Mouse (Mus musculus): ENCODE measurements around the gene Asgr2. TPM values are rescaled to one million over a fixed set of nuclear protein-coding genes. Genes with fewer than 3 reads are reported as not detected.

Asgr2 gene
- polyA plus RNA-seq, 1 experiment, result not detected

- no peak overlapping the region for H3K27ac ChIP-seq (ENCODE audit: insufficient read depth, low read depth, low read length)
- no peak overlapping the region for H3K4me3 ChIP-seq (ENCODE audit: insufficient read depth, low read depth, low read length)
- TF ChIP-seq POLR2A (IDR thresholded peaks at IDR 0.05; ENCODE audit: insufficient read depth, low read depth, low read length) (no peak), CTCF (IDR thresholded peaks at IDR 0.05; ENCODE audit: insufficient read depth, low read depth, low read length) (no peak)
- WGBS, result 73% methylated on average over 6 of the region's 6 CpGs
- H3K4me1 ChIP-seq (ENCODE audit: control insufficient read depth, insufficient read depth, low read length), result no peaks in the 10 kb centered on the region
These were observed 13.3 kb upstream of the Asgr2 start for GRCm38 (mm10) chr11:70079175-70079574.

GRCm38 (mm10) chr11:70079928-70080327, 12.5 kb upstream of the Asgr2 start:
- TF ChIP-seq CTCF (IDR thresholded peaks at IDR 0.05; ENCODE audit: insufficient read depth, low read depth, low read length) (no peak), POLR2A (IDR thresholded peaks at IDR 0.05; ENCODE audit: insufficient read depth, low read depth, low read length) (no peak)
- H3K4me1 ChIP-seq (ENCODE audit: control insufficient read depth, insufficient read depth, low read length), result no peaks in the 10 kb centered on the region
- H3K4me3 ChIP-seq (ENCODE audit: insufficient read depth, low read depth, low read length), result no peak overlapping the region
- 64% methylated on average over 7 of the region's 7 CpGs for WGBS
- H3K27ac ChIP-seq (ENCODE audit: insufficient read depth, low read depth, low read length), result no peak overlapping the region

GRCm38 (mm10) chr11:70080803-70081590, 11.4 kb upstream of the Asgr2 start:
- TF ChIP-seq CTCF (IDR thresholded peaks at IDR 0.05; ENCODE audit: insufficient read depth, low read depth, low read length) (no peak), POLR2A (IDR thresholded peaks at IDR 0.05; ENCODE audit: insufficient read depth, low read depth, low read length) (no peak)
- H3K4me1 ChIP-seq (ENCODE audit: control insufficient read depth, insufficient read depth, low read length), result no peaks in the 10 kb centered on the region
- no peak overlapping the region for H3K4me3 ChIP-seq (ENCODE audit: insufficient read depth, low read depth, low read length)
- 78% methylated on average over 15 of the region's 15 CpGs for WGBS
- no peak overlapping the region for H3K27ac ChIP-seq (ENCODE audit: insufficient read depth, low read depth, low read length)

GRCm38 (mm10) chr11:70084563-70084962, 7.9 kb upstream of the Asgr2 start:
- no peaks in the 10 kb centered on the region for H3K4me1 ChIP-seq (ENCODE audit: control insufficient read depth, insufficient read depth, low read length)
- H3K4me3 ChIP-seq (ENCODE audit: insufficient read depth, low read depth, low read length), result no peak overlapping the region
- no peak overlapping the region for H3K27ac ChIP-seq (ENCODE audit: insufficient read depth, low read depth, low read length)
- 87% methylated on average over 8 of the region's 8 CpGs for WGBS
- no peak for TF ChIP-seq POLR2A (IDR thresholded peaks at IDR 0.05; ENCODE audit: insufficient read depth, low read depth, low read length)
- no peak for TF ChIP-seq CTCF (IDR thresholded peaks at IDR 0.05; ENCODE audit: insufficient read depth, low read depth, low read length)

GRCm38 (mm10) chr11:70097396-70097795, 5.0 kb downstream of the Asgr2 start:
- H3K27ac ChIP-seq (ENCODE audit: insufficient read depth, low read depth, low read length), result no peak overlapping the region
- no peak overlapping the region for H3K4me3 ChIP-seq (ENCODE audit: insufficient read depth, low read depth, low read length)
- 84% methylated on average over 11 of the region's 11 CpGs for WGBS
- no peak for TF ChIP-seq POLR2A (IDR thresholded peaks at IDR 0.05; ENCODE audit: insufficient read depth, low read depth, low read length)
- TF ChIP-seq CTCF (IDR thresholded peaks at IDR 0.05; ENCODE audit: insufficient read depth, low read depth, low read length), result no peak
- H3K4me1 ChIP-seq (ENCODE audit: control insufficient read depth, insufficient read depth, low read length), result no peaks in the 10 kb centered on the region

- H3K4me3 ChIP-seq (ENCODE audit: insufficient read depth, low read depth, low read length), result no peak overlapping the region
- no peak overlapping the region for H3K27ac ChIP-seq (ENCODE audit: insufficient read depth, low read depth, low read length)
- TF ChIP-seq POLR2A (IDR thresholded peaks at IDR 0.05; ENCODE audit: insufficient read depth, low read depth, low read length) (no peak), CTCF (IDR thresholded peaks at IDR 0.05; ENCODE audit: insufficient read depth, low read depth, low read length) (no peak)
- no peaks in the 10 kb centered on the region for H3K4me1 ChIP-seq (ENCODE audit: control insufficient read depth, insufficient read depth, low read length)
- WGBS, result 83% methylated on average over 2 of the region's 2 CpGs
These were observed 6.7 kb downstream of the Asgr2 start for GRCm38 (mm10) chr11:70099102-70099501.

GRCm38 (mm10) chr11:70099809-70100208, 7.4 kb downstream of the Asgr2 start:
- 85% methylated on average over 2 of the region's 2 CpGs for WGBS
- TF ChIP-seq POLR2A (IDR thresholded peaks at IDR 0.05; ENCODE audit: insufficient read depth, low read depth, low read length), result no peak
- TF ChIP-seq CTCF (IDR thresholded peaks at IDR 0.05; ENCODE audit: insufficient read depth, low read depth, low read length), result no peak

GRCm38 (mm10) chr11:70103701-70104315, 11.4 kb downstream of the Asgr2 start:
- H3K27ac ChIP-seq (ENCODE audit: insufficient read depth, low read depth, low read length), result no peak overlapping the region
- peaks cover 10% of the 10 kb centered on the region; the same call in 1 of the 2 replicates for H3K4me1 ChIP-seq (ENCODE audit: control insufficient read depth, insufficient read depth, low read length)
- H3K4me3 ChIP-seq (ENCODE audit: insufficient read depth, low read depth, low read length), result no peak overlapping the region
- 84% methylated on average over 14 of the region's 14 CpGs for WGBS
- no peak for TF ChIP-seq POLR2A (IDR thresholded peaks at IDR 0.05; ENCODE audit: insufficient read depth, low read depth, low read length)
- TF ChIP-seq CTCF (IDR thresholded peaks at IDR 0.05; ENCODE audit: insufficient read depth, low read depth, low read length), result no peak

More at GRCm38 (mm10) chr11:70099809-70100208, 7.4 kb downstream of the Asgr2 start:
- Histone ChIP-seq H3K4me3 (ENCODE audit: insufficient read depth, low read depth, low read length) (no peak overlapping the region), H3K27ac (ENCODE audit: insufficient read depth, low read depth, low read length) (no peak overlapping the region), H3K4me1 (ENCODE audit: control insufficient read depth, insufficient read depth, low read length) (peaks cover 4% of the 10 kb centered on the region; the same call in 1 of the 2 replicates)

GRCm38 (mm10) chr11:70107085-70107484, 14.6 kb downstream of the Asgr2 start:
- Histone ChIP-seq H3K4me3 (ENCODE audit: insufficient read depth, low read depth, low read length) (no peak overlapping the region), H3K27ac (ENCODE audit: insufficient read depth, low read depth, low read length) (no peak overlapping the region), H3K4me1 (ENCODE audit: control insufficient read depth, insufficient read depth, low read length) (peaks cover 10% of the 10 kb centered on the region; the same call in 1 of the 2 replicates)
- 54% methylated on average over 8 of the region's 8 CpGs for WGBS
- TF ChIP-seq CTCF (IDR thresholded peaks at IDR 0.05; ENCODE audit: insufficient read depth, low read depth, low read length), result no peak
